Mouse (Mus musculus): Measurements from ENCODE around the gene Plekhg4. TPM values are rescaled to one million over a fixed set of nuclear protein-coding genes. Genes with fewer than 3 reads are reported as not detected.

Plekhg4 gene
- 0.14 and 0.18 TPM in 2 replicates for polyA plus RNA-seq (2012; rRNA removed)

- Histone ChIP-seq H3K4me1 (ENCODE audit: control insufficient read depth, insufficient read depth, low read length) (no peaks in the 10 kb centered on the region), H3K4me3 (ENCODE audit: insufficient read depth, low read depth, low read length) (no peak within 1 kb of the TSS), H3K27me3 (replicated peaks; ENCODE audit: control insufficient read depth, insufficient read depth, low read length) (no peaks in the 10 kb centered on the region), H3K27ac (ENCODE audit: insufficient read depth, low read depth, low read length) (no peak within 1 kb of the TSS), H3K36me3 (ENCODE audit: control insufficient read depth, insufficient read depth, low read length) (no peaks in the 10 kb centered on the region)
- no peak for DNase-seq
- WGBS, result 70% methylated on average over 2 of the region's 2 CpGs
- TF ChIP-seq CTCF (conservative IDR thresholded peaks at IDR 0.05; ENCODE audit: insufficient read depth, insufficient read length, low read depth, low read length), result no peak
- TF ChIP-seq POLR2A (IDR thresholded peaks at IDR 0.05; ENCODE audit: low read depth, low read length), result no peak
Measured at GRCm38 (mm10) chr8:105373032-105373431, at the start of gene Plekhg4. TSS of gene Plekhg4 (plus strand) at chr8:105373274.

DNA sequence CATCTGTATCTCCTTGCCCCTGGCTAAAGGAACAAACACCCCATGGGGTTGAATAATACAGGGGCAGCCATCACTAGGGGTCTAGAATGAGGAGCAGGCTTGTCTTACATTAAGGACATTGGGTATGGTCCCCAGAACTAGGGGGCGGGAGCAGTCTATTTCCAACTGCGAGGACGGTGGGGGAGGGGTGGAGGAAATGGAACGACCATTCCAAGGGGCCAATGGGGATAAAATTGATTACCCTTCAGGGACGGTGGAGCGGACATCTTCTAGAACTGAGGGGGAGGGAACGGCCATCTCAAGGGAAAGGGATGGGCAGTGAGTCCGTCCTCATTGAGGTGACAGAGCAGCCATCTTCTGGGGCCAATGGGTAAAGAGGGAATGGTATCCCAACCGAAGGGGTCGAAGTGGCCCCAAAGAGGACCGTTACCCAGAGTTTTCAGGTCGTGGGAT, 47.4 kb upstream of the Plekhg4 start:
- Histone ChIP-seq H3K27me3 (replicated peaks; ENCODE audit: control insufficient read depth, insufficient read depth, low read length) (no peaks in the 10 kb centered on the region), H3K36me3 (ENCODE audit: control insufficient read depth, insufficient read depth, low read length) (peaks cover 5% of the 10 kb centered on the region), H3K4me1 (ENCODE audit: control insufficient read depth, insufficient read depth, low read length) (peaks cover 15% of the 10 kb centered on the region), H3K27ac (ENCODE audit: insufficient read depth, low read depth, low read length) (no peak overlapping the region), H3K4me3 (ENCODE audit: insufficient read depth, low read depth, low read length) (peak overlapping the region; percentile 94)
- WGBS, result under 1% methylated on average over 12 of the region's 12 CpGs
- TF ChIP-seq POLR2A (IDR thresholded peaks at IDR 0.05; ENCODE audit: low read depth, low read length), result no peak
- no peak for TF ChIP-seq CTCF (conservative IDR thresholded peaks at IDR 0.05; ENCODE audit: insufficient read depth, insufficient read length, low read depth, low read length)
- DNase-seq, result no peak

DNA sequence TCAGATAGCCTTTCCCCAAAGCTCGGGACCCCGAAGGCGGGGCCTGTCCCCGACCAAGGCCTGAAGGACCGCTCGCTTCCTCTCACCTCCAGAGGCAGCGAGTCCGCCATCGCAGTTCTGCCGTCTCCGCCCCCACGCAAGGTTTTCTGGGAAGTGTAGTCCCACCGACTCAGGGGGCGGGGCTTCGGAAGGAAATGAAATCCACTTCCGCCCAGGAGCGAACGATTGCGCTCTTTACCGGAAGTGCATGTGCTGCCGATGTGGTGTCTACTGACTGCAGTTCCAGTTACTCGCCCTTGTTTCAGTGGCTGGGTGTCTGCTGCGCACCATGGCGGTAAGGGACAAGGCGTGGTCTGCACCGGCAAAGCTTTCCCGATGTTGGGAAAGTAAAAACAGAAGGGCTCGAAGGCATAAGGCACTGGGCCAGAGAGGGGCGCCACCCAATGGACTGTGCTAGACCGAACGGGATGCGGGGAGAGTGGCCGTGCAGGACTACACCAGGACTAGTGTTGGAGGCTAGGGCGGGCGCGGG, 46.9 kb upstream of the Plekhg4 start, which contains the start of the genes Lrrc29 and Tmem208:
TSS of gene Lrrc29 (minus strand) at position 138 of the 532 bp plus-strand sequence.
TSS of gene Tmem208 (plus strand) at position 214 of the 532 bp plus-strand sequence.
- TF ChIP-seq CTCF (conservative IDR thresholded peaks at IDR 0.05; ENCODE audit: insufficient read depth, insufficient read length, low read depth, low read length) (peak; percentile 43), POLR2A (IDR thresholded peaks at IDR 0.05; ENCODE audit: low read depth, low read length) (peak; percentile 77)
- 1% methylated on average over 36 of the region's 36 CpGs for WGBS
- H3K4me3 ChIP-seq (ENCODE audit: insufficient read depth, low read depth, low read length), result peak within 1 kb of the TSS; percentile 94
- peak; percentile 98 for DNase-seq
- no peaks in the 10 kb centered on the region for H3K27me3 ChIP-seq (replicated peaks; ENCODE audit: control insufficient read depth, insufficient read depth, low read length)
- H3K27ac ChIP-seq (ENCODE audit: insufficient read depth, low read depth, low read length), result peak within 1 kb of the TSS; percentile 58
- peaks cover 7% of the 10 kb centered on the region for H3K36me3 ChIP-seq (ENCODE audit: control insufficient read depth, insufficient read depth, low read length)
- peaks cover 15% of the 10 kb centered on the region for H3K4me1 ChIP-seq (ENCODE audit: control insufficient read depth, insufficient read depth, low read length)

DNA sequence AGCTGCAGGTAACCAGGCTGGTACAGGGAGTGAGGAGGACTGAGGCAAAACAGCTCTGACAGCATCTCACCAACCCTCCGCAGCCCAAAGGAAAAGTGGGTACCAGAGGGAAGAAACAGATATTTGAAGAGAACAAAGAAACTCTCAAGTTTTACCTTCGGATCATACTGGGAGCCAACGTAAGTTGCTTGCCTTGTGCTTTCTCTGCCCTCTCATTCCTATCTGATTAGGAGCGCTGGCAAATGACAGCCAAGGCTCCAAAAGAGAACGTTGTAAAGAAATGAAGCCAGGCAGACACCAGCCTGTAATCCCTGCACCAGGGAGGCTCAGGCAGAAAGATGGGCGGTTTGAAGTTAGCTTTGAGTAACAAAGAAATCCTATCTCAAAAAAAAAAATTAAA, 46.1 kb upstream of the Plekhg4 start:
- H3K27ac ChIP-seq (ENCODE audit: insufficient read depth, low read depth, low read length), result 0 out of 2 replicates have a peak overlapping the region, but pooled peaks have one; percentile 58

GRCm38 (mm10) chr8:105330325-105330724, 42.7 kb upstream of the Plekhg4 start:
- WGBS, result 75% methylated on average over 12 of the region's 12 CpGs
- peaks cover 9% of the 10 kb centered on the region for H3K4me1 ChIP-seq (ENCODE audit: control insufficient read depth, insufficient read depth, low read length)
- TF ChIP-seq POLR2A (IDR thresholded peaks at IDR 0.05; ENCODE audit: low read depth, low read length), result no peak
- TF ChIP-seq CTCF (conservative IDR thresholded peaks at IDR 0.05; ENCODE audit: insufficient read depth, insufficient read length, low read depth, low read length), result no peak
- no peak overlapping the region for H3K27ac ChIP-seq (ENCODE audit: insufficient read depth, low read depth, low read length)
- peaks cover 7% of the 10 kb centered on the region for H3K36me3 ChIP-seq (ENCODE audit: control insufficient read depth, insufficient read depth, low read length)
- DNase-seq, result peak; percentile 62
- H3K4me3 ChIP-seq (ENCODE audit: insufficient read depth, low read depth, low read length), result no peak overlapping the region
- H3K27me3 ChIP-seq (replicated peaks; ENCODE audit: control insufficient read depth, insufficient read depth, low read length), result no peaks in the 10 kb centered on the region

More for the DNA sequence above, 46.1 kb upstream of the Plekhg4 start:
- Histone ChIP-seq H3K4me1 (ENCODE audit: control insufficient read depth, insufficient read depth, low read length) (peaks cover 15% of the 10 kb centered on the region), H3K27me3 (replicated peaks; ENCODE audit: control insufficient read depth, insufficient read depth, low read length) (no peaks in the 10 kb centered on the region), H3K36me3 (ENCODE audit: control insufficient read depth, insufficient read depth, low read length) (peaks cover 7% of the 10 kb centered on the region), H3K4me3 (ENCODE audit: insufficient read depth, low read depth, low read length) (peak overlapping the region; percentile 94)
- 23% methylated on average over 6 of the region's 6 CpGs for WGBS
- DNase-seq, result no peak
- TF ChIP-seq POLR2A (IDR thresholded peaks at IDR 0.05; ENCODE audit: low read depth, low read length) (no peak), CTCF (conservative IDR thresholded peaks at IDR 0.05; ENCODE audit: insufficient read depth, insufficient read length, low read depth, low read length) (no peak)

DNA sequence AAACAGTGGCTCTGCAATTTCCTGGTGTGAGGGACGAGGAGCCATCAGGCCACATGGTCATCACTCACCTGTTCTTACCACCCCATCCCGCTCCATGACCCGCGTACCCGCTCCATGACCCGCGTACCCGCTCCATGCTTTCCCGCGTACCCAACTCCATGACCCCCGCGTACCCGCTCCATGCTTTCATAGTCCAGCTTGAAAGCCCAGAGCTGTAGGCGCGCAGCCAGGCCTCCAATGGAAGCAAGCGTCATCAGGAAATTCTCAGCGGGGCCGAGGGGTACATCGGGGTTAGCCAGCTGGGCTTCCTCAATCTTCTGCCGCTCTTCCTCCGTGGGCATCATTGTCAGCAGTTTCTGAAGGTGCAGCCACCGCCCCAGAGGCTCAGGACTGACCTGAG, 41.6 kb upstream of the Plekhg4 start:
- H3K4me1 ChIP-seq (ENCODE audit: control insufficient read depth, insufficient read depth, low read length), result peaks cover 6% of the 10 kb centered on the region
- no peak overlapping the region for H3K27ac ChIP-seq (ENCODE audit: insufficient read depth, low read depth, low read length)
- no peak for TF ChIP-seq CTCF (conservative IDR thresholded peaks at IDR 0.05; ENCODE audit: insufficient read depth, insufficient read length, low read depth, low read length)
- TF ChIP-seq POLR2A (IDR thresholded peaks at IDR 0.05; ENCODE audit: low read depth, low read length), result no peak
- 91% methylated on average over 22 of the region's 22 CpGs for WGBS
- no peak overlapping the region for H3K4me3 ChIP-seq (ENCODE audit: insufficient read depth, low read depth, low read length)
- DNase-seq, result no peak
- no peaks in the 10 kb centered on the region for H3K27me3 ChIP-seq (replicated peaks; ENCODE audit: control insufficient read depth, insufficient read depth, low read length)
- peaks cover 7% of the 10 kb centered on the region for H3K36me3 ChIP-seq (ENCODE audit: control insufficient read depth, insufficient read depth, low read length)

DNA sequence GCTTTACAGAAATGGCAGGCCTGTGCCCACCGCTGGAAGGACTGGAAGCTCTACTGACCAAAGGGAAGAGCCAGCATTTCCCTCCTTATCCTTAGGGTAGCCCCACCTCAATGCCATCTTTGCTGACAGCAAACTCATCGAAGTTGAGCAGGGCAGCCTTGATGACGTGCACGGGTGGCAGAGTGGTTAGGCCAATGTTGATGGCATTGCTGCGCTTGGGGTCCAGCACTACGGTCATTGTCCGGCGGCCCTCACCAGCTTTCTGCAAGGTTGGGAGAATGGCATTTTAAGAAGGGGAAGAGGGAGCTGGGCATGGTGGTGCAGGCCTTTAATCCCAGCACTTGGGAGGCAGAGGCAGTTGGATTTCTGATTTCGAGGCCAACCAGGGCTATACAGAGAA, 41.1 kb upstream of the Plekhg4 start:
- Histone ChIP-seq H3K36me3 (ENCODE audit: control insufficient read depth, insufficient read depth, low read length) (peaks cover 7% of the 10 kb centered on the region), H3K4me3 (ENCODE audit: insufficient read depth, low read depth, low read length) (no peak overlapping the region), H3K27me3 (replicated peaks; ENCODE audit: control insufficient read depth, insufficient read depth, low read length) (no peaks in the 10 kb centered on the region), H3K4me1 (ENCODE audit: control insufficient read depth, insufficient read depth, low read length) (peaks cover 6% of the 10 kb centered on the region), H3K27ac (ENCODE audit: insufficient read depth, low read depth, low read length) (no peak overlapping the region)
- DNase-seq, result no peak
- 93% methylated on average over 9 of the region's 9 CpGs for WGBS
- TF ChIP-seq POLR2A (IDR thresholded peaks at IDR 0.05; ENCODE audit: low read depth, low read length) (no peak), CTCF (conservative IDR thresholded peaks at IDR 0.05; ENCODE audit: insufficient read depth, insufficient read length, low read depth, low read length) (no peak)

All from kidney, adult 2 months (tissue).